Mouse (Mus musculus): ENCODE results near the gene Tubb4b.

DNA sequence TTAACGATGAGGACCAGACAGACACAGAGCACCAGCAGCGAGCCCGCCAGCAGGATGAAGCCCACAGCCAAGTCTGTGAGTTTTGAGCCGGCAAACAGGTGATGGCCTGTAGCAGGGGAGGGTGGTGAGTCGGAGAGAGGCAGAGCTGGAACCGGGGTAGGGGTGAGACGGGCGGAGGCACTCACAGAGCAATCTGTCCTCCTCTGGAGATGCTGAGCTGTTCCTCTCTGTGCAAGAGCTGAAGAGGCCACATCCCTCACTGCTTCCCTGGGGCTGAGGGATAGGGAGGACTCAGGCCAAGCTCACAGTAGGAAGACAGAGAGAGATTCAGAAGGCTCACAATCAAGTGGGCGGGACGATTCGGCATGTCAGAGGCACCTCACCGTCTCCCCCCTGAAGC lies 6.5 kb upstream of the Tubb4b start:
- TF ChIP-seq TBP (IDR thresholded peaks at IDR 0.05; ENCODE audit: low read depth, low read length) (no peak), POLR2A (IDR thresholded peaks at IDR 0.05; ENCODE audit: control insufficient read depth in 1 of 2, insufficient read depth in 1 of 2, low read depth in 1 of 2, low read length in 2 of 2, poor library complexity in 1 of 2) (no peak), MAZ (IDR thresholded peaks at IDR 0.05; ENCODE audit: low read depth, low read length) (no peak), KAT2A (conservative IDR thresholded peaks at IDR 0.05; ENCODE audit: low read depth, low read length) (no peak), CTCF (IDR thresholded peaks at IDR 0.05 in 2 of 3, conservative IDR thresholded peaks at IDR 0.05 in 1 of 3; ENCODE audit: control insufficient read depth in 1 of 3, insufficient read depth in 1 of 3, low read depth in 2 of 3, low read length in 3 of 3, poor library complexity in 1 of 3, severe bottlenecking in 1 of 3) (no peak), MAX (IDR thresholded peaks at IDR 0.05; ENCODE audit: low read length) (no peak), GATA1 (IDR thresholded peaks at IDR 0.05; ENCODE audit: low read depth, low read length) (no peak), ETS1 (IDR thresholded peaks at IDR 0.05; ENCODE audit: low read depth, low read length) (no peak), CHD2 (IDR thresholded peaks at IDR 0.05; ENCODE audit: low read length) (no peak), ZC3H11A (IDR thresholded peaks at IDR 0.05; ENCODE audit: low read depth, low read length) (no peak), MYC (IDR thresholded peaks at IDR 0.05; ENCODE audit: low read depth, low read length) (no peak), CHD1 (IDR thresholded peaks at IDR 0.05; ENCODE audit: low read depth, low read length) (no peak), TAL1 (IDR thresholded peaks at IDR 0.05; ENCODE audit: low read length) (no peak), EP300 (IDR thresholded peaks at IDR 0.05; ENCODE audit: low read depth in 1 of 2, low read length in 2 of 2) (no peak)
